Mouse (Mus musculus): ENCODE measurements around the gene Dao. TPM values are rescaled to one million over a fixed set of nuclear protein-coding genes. Genes with fewer than 3 reads are reported as not detected.

Gene Dao
- polyA plus RNA-seq, 1 experiment = 11.9 TPM

- H3K36me3 ChIP-seq (ENCODE audit: control insufficient read depth, insufficient read depth, low read length) = peaks cover 34% of the 10 kb centered on the region
- H3K27ac ChIP-seq (ENCODE audit: insufficient read depth, low read depth, low read length) = no peak overlapping the region
- no peaks in the 10 kb centered on the region for H3K27me3 ChIP-seq (ENCODE audit: control insufficient read depth, insufficient read depth, low read length)
- WGBS = 74% methylated on average over 7 of the region's 7 CpGs
- no peak overlapping the region for H3K4me3 ChIP-seq (ENCODE audit: low read depth, low read length)
- peaks cover 10% of the 10 kb centered on the region for H3K4me1 ChIP-seq (ENCODE audit: control insufficient read depth, insufficient read depth, insufficient read length, low read length)
- no peak for TF ChIP-seq POLR2A (IDR thresholded peaks at IDR 0.05; ENCODE audit: low read depth, low read length)
- TF ChIP-seq CTCF (IDR thresholded peaks at IDR 0.05; ENCODE audit: extremely low read depth, insufficient read length, insufficient replicate concordance, low read depth, low read length) = no peak
Measured at GRCm38 (mm10) chr5:113961776-113962175, 41.7 kb upstream of the Dao start.

- Histone ChIP-seq H3K4me1 (ENCODE audit: control insufficient read depth, insufficient read depth, insufficient read length, low read length) (peaks cover 9% of the 10 kb centered on the region), H3K27me3 (ENCODE audit: control insufficient read depth, insufficient read depth, low read length) (no peaks in the 10 kb centered on the region), H3K4me3 (ENCODE audit: low read depth, low read length) (no peak overlapping the region), H3K36me3 (ENCODE audit: control insufficient read depth, insufficient read depth, low read length) (peaks cover 30% of the 10 kb centered on the region), H3K27ac (ENCODE audit: insufficient read depth, low read depth, low read length) (no peak overlapping the region)
- TF ChIP-seq POLR2A (IDR thresholded peaks at IDR 0.05; ENCODE audit: low read depth, low read length) (no peak), CTCF (IDR thresholded peaks at IDR 0.05; ENCODE audit: extremely low read depth, insufficient read length, insufficient replicate concordance, low read depth, low read length) (no peak)
- WGBS = 70% methylated on average over 14 of the region's 14 CpGs
Measured at GRCm38 (mm10) chr5:113964972-113965371, 38.5 kb upstream of the Dao start.

- H3K4me3 ChIP-seq (ENCODE audit: low read depth, low read length) = no peak overlapping the region
- peaks cover 30% of the 10 kb centered on the region for H3K36me3 ChIP-seq (ENCODE audit: control insufficient read depth, insufficient read depth, low read length)
- WGBS = 92% methylated on average over 7 of the region's 7 CpGs
- no peak overlapping the region for H3K27ac ChIP-seq (ENCODE audit: insufficient read depth, low read depth, low read length)
- H3K4me1 ChIP-seq (ENCODE audit: control insufficient read depth, insufficient read depth, insufficient read length, low read length) = peaks cover 8% of the 10 kb centered on the region
- TF ChIP-seq POLR2A (IDR thresholded peaks at IDR 0.05; ENCODE audit: low read depth, low read length) (no peak), CTCF (IDR thresholded peaks at IDR 0.05; ENCODE audit: extremely low read depth, insufficient read length, insufficient replicate concordance, low read depth, low read length) (no peak)
- no peaks in the 10 kb centered on the region for H3K27me3 ChIP-seq (ENCODE audit: control insufficient read depth, insufficient read depth, low read length)
Measured at GRCm38 (mm10) chr5:113965659-113966185, 37.8 kb upstream of the Dao start.

- peaks cover 8% of the 10 kb centered on the region for H3K4me1 ChIP-seq (ENCODE audit: control insufficient read depth, insufficient read depth, insufficient read length, low read length)
- TF ChIP-seq CTCF (IDR thresholded peaks at IDR 0.05; ENCODE audit: extremely low read depth, insufficient read length, insufficient replicate concordance, low read depth, low read length) (no peak), POLR2A (IDR thresholded peaks at IDR 0.05; ENCODE audit: low read depth, low read length) (no peak)
- no peak overlapping the region for H3K4me3 ChIP-seq (ENCODE audit: low read depth, low read length)
- WGBS = 48% methylated on average over 13 of the region's 13 CpGs
- peaks cover 23% of the 10 kb centered on the region for H3K36me3 ChIP-seq (ENCODE audit: control insufficient read depth, insufficient read depth, low read length)
- H3K27me3 ChIP-seq (ENCODE audit: control insufficient read depth, insufficient read depth, low read length) = no peaks in the 10 kb centered on the region
- H3K27ac ChIP-seq (ENCODE audit: insufficient read depth, low read depth, low read length) = no peak overlapping the region
Measured at GRCm38 (mm10) chr5:113966452-113967150, 36.9 kb upstream of the Dao start.

GRCm38 (mm10) chr5:113968371-113968770, 35.1 kb upstream of the Dao start:
- peaks cover 10% of the 10 kb centered on the region for H3K4me1 ChIP-seq (ENCODE audit: control insufficient read depth, insufficient read depth, insufficient read length, low read length)
- 87% methylated on average over 11 of the region's 11 CpGs for WGBS
- H3K36me3 ChIP-seq (ENCODE audit: control insufficient read depth, insufficient read depth, low read length) = peaks cover 23% of the 10 kb centered on the region
- H3K27ac ChIP-seq (ENCODE audit: insufficient read depth, low read depth, low read length) = no peak overlapping the region
- H3K27me3 ChIP-seq (ENCODE audit: control insufficient read depth, insufficient read depth, low read length) = no peaks in the 10 kb centered on the region
- no peak overlapping the region for H3K4me3 ChIP-seq (ENCODE audit: low read depth, low read length)
- no peak for TF ChIP-seq CTCF (IDR thresholded peaks at IDR 0.05; ENCODE audit: extremely low read depth, insufficient read length, insufficient replicate concordance, low read depth, low read length)
- TF ChIP-seq POLR2A (IDR thresholded peaks at IDR 0.05; ENCODE audit: low read depth, low read length) = no peak

- 88% methylated on average over 10 of the region's 10 CpGs for WGBS
- no peak overlapping the region for H3K27ac ChIP-seq (ENCODE audit: insufficient read depth, low read depth, low read length)
- H3K36me3 ChIP-seq (ENCODE audit: control insufficient read depth, insufficient read depth, low read length) = peaks cover 6% of the 10 kb centered on the region; the same call in 1 of the 2 replicates
- no peaks in the 10 kb centered on the region for H3K27me3 ChIP-seq (ENCODE audit: control insufficient read depth, insufficient read depth, low read length)
- peaks cover 27% of the 10 kb centered on the region for H3K4me1 ChIP-seq (ENCODE audit: control insufficient read depth, insufficient read depth, insufficient read length, low read length)
- no peak overlapping the region for H3K4me3 ChIP-seq (ENCODE audit: low read depth, low read length)
- TF ChIP-seq CTCF (IDR thresholded peaks at IDR 0.05; ENCODE audit: extremely low read depth, insufficient read length, insufficient replicate concordance, low read depth, low read length) (no peak), POLR2A (IDR thresholded peaks at IDR 0.05; ENCODE audit: low read depth, low read length) (no peak)
Measured at GRCm38 (mm10) chr5:113971434-113971960, 32.0 kb upstream of the Dao start.
